Mouse (Mus musculus): ENCODE data around the gene Ddx39.

DNA sequence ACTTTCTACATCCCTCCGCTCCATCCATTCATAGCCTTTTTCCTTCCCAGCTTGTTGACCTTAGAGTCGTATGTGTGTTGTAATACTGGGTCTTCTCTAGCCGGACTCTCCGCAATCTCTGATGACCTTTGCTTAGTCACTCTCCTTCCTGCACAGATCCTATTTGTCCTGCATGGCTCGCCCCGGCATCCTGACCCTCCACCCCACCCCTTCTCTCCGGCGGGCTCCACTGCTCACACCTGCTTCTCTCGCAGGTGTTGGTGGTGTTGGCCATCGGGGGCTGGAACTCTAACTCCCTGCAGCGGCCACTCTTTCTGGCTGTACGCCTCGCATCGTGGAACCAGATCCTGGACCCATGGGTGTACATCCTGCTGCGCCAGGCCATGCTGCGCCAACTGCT lies 46.0 kb upstream of the Ddx39 start:
- TF ChIP-seq CTCF (IDR thresholded peaks at IDR 0.05; ENCODE audit: low read depth): no peak
- no peak for TF ChIP-seq EP300 (IDR thresholded peaks at IDR 0.05; ENCODE audit: low read depth)

All from heart, postnatal 0 days (tissue).